Mouse (Mus musculus): ENCODE results near the gene Midn. TPM values are rescaled to one million over a fixed set of nuclear protein-coding genes. Genes with fewer than 3 reads are reported as not detected.

Gene Midn
- polyA plus RNA-seq, 1 experiment: 33.8 TPM

DNA sequence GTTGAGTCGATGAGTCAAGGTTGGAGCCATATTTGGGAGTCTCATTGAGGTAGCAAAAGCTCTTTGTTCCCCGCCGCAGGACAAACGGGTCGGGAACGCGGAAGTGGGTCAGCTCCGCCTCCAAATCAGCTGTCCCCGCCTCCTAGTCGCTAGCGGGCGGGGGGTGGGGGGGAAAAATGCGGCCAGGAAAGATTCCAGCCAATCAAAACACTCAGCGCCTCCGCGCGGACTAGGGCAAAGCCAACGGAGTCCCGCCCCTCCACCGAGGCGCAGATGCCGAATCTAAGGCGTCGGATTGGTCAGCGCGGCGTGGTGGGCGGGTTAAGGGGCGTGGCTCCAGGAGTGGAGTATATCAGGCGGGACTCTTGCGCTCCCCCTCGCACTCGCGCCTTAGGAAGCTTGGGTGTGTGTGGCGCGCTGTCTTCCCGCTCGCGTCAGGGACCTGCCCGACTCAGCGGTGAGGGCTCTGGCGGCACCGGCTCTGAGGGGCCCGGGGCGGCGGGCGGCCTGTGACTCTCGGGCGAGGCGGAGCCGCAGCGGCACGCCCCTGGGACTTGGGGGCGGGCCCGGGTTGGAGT lies 19.5 kb downstream of the Midn start:
- H3K4me1 ChIP-seq (ENCODE audit: control insufficient read depth, insufficient read depth, low read length): peaks cover 10% of the 10 kb centered on the region
- TF ChIP-seq CTCF (IDR thresholded peaks at IDR 0.05; ENCODE audit: extremely low read depth, insufficient read depth, low read length) (no peak), POLR2A (IDR thresholded peaks at IDR 0.05; ENCODE audit: extremely low read depth, insufficient read depth, low read length) (peak; percentile 99)

DNA sequence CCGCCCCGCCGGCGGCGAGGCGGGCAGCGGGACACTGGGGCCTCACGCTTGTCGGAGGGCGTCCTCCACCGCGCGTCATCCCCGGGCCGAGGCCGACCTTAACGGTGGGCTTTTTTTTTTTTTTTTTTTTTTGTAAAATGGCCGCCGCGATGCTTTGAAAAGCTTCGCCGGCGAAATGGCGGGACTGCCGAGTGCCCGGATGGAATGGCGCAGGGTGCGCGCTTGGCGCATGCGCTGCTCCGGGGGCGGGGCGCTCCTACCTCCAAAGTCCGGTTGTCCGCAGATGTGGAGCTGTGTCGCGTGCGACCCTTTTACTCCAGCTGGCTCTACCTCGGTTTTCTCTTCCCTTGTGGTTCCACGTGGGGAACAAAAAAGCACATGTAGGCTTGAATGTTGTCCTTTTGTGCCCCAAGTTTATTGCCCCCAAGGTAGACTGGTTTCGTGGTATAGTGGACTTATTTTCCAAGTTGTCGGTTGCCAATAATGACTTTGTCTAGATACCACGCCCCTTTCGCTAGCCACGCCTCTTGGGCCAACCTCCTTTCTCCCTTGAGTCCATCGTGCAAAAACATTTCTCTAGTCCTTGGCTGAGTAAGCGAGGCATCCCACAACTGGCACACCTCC lies 20.1 kb downstream of the Midn start:
- TF ChIP-seq CTCF (IDR thresholded peaks at IDR 0.05; ENCODE audit: extremely low read depth, insufficient read depth, low read length): no peak
- TF ChIP-seq POLR2A (IDR thresholded peaks at IDR 0.05; ENCODE audit: extremely low read depth, insufficient read depth, low read length): peak; percentile 14; the same call in 1 of the 2 replicates
- peaks cover 10% of the 10 kb centered on the region for H3K4me1 ChIP-seq (ENCODE audit: control insufficient read depth, insufficient read depth, low read length)

More for the DNA sequence above, 19.5 kb downstream of the Midn start:
- Histone ChIP-seq H3K4me3 (ENCODE audit: insufficient read depth, low read length) (peak overlapping the region; percentile 76), H3K27ac (ENCODE audit: insufficient read depth, low read length) (peak overlapping the region; percentile 95)

DNA sequence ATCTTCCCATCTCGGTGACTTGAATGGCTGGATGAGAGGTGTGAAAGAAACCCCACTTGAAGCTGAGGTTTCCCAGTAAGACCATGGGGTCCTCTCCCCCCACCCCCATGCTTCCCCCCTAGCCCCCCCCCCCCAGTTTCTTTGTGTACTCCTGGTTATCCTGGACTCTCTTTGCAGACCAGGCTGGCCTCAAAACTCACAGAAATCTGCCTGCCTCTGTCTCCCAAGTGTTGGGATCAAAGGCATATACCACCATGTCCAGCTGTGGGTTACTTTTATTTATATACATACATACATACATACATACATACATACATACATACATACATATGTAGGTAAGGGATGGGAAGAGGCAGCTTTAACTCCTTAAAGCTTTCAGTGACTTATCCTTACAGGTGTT lies 21.0 kb downstream of the Midn start:
- Histone ChIP-seq H3K4me1 (ENCODE audit: control insufficient read depth, insufficient read depth, low read length) (peaks cover 9% of the 10 kb centered on the region), H3K4me3 (ENCODE audit: insufficient read depth, low read length) (peak overlapping the region; percentile 76; the same call in 1 of the 2 replicates), H3K27ac (ENCODE audit: insufficient read depth, low read length) (no peak overlapping the region)
- TF ChIP-seq CTCF (IDR thresholded peaks at IDR 0.05; ENCODE audit: extremely low read depth, insufficient read depth, low read length) (no peak), POLR2A (IDR thresholded peaks at IDR 0.05; ENCODE audit: extremely low read depth, insufficient read depth, low read length) (no peak)

More for the DNA sequence above, 20.1 kb downstream of the Midn start:
- peak overlapping the region; percentile 76 for H3K4me3 ChIP-seq (ENCODE audit: insufficient read depth, low read length)
- peak overlapping the region; percentile 95 for H3K27ac ChIP-seq (ENCODE audit: insufficient read depth, low read length)

DNA sequence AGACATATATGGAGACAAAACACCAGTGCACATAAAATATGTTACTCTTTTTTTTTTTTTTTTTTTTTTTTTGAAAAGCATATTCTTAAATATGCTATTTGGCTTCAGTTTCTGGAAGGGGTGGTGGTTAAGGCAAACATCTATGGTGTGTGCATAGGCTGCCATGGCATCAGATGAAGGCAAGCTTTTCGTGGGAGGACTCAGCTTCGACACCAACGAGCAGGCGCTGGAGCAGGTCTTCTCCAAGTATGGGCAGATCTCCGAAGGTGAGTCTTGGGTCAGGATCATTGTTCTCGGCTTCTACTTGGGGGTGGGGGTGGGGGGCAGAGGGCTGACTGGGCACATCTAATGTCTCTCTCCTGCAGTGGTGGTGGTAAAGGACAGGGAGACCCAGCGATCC lies 21.6 kb downstream of the Midn start:
- Histone ChIP-seq H3K4me1 (ENCODE audit: control insufficient read depth, insufficient read depth, low read length) (peaks cover 6% of the 10 kb centered on the region; the same call in 1 of the 2 replicates), H3K4me3 (ENCODE audit: insufficient read depth, low read length) (no peak overlapping the region), H3K27ac (ENCODE audit: insufficient read depth, low read length) (no peak overlapping the region)
- TF ChIP-seq CTCF (IDR thresholded peaks at IDR 0.05; ENCODE audit: extremely low read depth, insufficient read depth, low read length) (no peak), POLR2A (IDR thresholded peaks at IDR 0.05; ENCODE audit: extremely low read depth, insufficient read depth, low read length) (no peak)

DNA sequence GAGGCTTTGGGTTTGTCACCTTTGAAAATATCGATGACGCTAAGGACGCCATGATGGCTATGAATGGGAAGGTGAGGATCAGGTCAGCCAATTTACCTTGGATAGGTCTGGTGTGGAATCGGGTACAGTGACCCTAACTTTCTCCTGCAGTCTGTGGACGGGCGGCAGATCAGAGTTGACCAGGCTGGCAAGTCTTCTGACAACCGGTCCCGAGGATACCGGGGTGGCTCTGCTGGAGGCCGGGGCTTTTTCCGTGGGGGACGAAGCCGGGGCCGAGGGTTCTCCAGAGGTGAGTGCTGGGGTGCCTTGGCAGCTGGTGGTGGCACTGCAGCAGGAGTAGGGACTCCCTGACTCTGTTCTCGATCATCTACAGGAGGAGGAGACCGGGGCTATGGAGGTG lies 22.0 kb downstream of the Midn start:
- Histone ChIP-seq H3K27ac (ENCODE audit: insufficient read depth, low read length) (no peak overlapping the region), H3K4me3 (ENCODE audit: insufficient read depth, low read length) (no peak overlapping the region), H3K4me1 (ENCODE audit: control insufficient read depth, insufficient read depth, low read length) (peaks cover 6% of the 10 kb centered on the region; the same call in 1 of the 2 replicates)
- TF ChIP-seq CTCF (IDR thresholded peaks at IDR 0.05; ENCODE audit: extremely low read depth, insufficient read depth, low read length) (no peak), POLR2A (IDR thresholded peaks at IDR 0.05; ENCODE audit: extremely low read depth, insufficient read depth, low read length) (no peak)

DNA sequence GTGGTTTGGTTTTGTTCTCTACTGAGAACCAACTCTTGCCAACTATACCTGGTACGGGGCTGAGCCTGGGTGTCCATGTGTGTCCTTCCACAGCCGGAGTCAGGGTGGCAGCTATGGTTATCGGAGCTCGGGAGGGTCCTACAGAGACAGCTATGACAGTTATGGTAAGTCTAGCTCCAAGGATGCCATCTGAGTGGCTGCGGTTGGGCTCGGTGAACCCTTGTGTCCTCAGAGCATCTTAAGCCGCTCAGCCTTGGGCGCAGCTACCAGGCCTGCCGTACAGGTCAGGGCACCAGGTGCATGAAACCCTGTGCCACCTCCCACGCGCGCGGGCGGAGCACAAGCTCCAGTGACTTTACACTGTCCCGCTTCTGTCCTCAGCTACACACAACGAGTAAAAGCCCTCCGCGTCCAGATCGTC lies 22.5 kb downstream of the Midn start:
- H3K4me1 ChIP-seq (ENCODE audit: control insufficient read depth, insufficient read depth, low read length): peaks cover 4% of the 10 kb centered on the region; the same call in 1 of the 2 replicates
- H3K4me3 ChIP-seq (ENCODE audit: insufficient read depth, low read length): no peak overlapping the region
- TF ChIP-seq POLR2A (IDR thresholded peaks at IDR 0.05; ENCODE audit: extremely low read depth, insufficient read depth, low read length) (no peak), CTCF (IDR thresholded peaks at IDR 0.05; ENCODE audit: extremely low read depth, insufficient read depth, low read length) (no peak)
- no peak overlapping the region for H3K27ac ChIP-seq (ENCODE audit: insufficient read depth, low read length)

DNA sequence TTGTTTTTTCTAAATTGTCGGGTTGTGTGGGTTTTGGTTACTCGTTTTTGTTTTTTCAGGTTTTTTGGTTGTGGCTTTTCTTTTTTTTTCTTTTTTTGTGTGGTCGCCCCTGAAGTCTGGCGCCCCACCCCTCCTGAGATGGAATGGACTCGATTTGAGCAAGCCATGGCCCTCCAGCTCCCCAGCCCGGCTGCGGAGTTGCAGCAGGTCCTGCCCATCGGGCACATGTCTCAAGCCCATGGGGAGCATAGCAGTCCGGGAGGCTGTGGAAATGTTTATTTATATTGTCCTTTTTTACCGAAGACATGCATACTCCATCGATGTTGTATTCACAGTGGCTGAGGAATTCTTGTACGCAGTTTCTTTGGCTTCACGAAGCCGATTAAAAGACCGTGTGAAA lies 23.2 kb downstream of the Midn start:
- no peak overlapping the region for H3K4me3 ChIP-seq (ENCODE audit: insufficient read depth, low read length)
- H3K4me1 ChIP-seq (ENCODE audit: control insufficient read depth, insufficient read depth, low read length): peaks cover 3% of the 10 kb centered on the region; the same call in 1 of the 2 replicates
- H3K27ac ChIP-seq (ENCODE audit: insufficient read depth, low read length): no peak overlapping the region
- no peak for TF ChIP-seq CTCF (IDR thresholded peaks at IDR 0.05; ENCODE audit: extremely low read depth, insufficient read depth, low read length)
- no peak for TF ChIP-seq POLR2A (IDR thresholded peaks at IDR 0.05; ENCODE audit: extremely low read depth, insufficient read depth, low read length)

DNA sequence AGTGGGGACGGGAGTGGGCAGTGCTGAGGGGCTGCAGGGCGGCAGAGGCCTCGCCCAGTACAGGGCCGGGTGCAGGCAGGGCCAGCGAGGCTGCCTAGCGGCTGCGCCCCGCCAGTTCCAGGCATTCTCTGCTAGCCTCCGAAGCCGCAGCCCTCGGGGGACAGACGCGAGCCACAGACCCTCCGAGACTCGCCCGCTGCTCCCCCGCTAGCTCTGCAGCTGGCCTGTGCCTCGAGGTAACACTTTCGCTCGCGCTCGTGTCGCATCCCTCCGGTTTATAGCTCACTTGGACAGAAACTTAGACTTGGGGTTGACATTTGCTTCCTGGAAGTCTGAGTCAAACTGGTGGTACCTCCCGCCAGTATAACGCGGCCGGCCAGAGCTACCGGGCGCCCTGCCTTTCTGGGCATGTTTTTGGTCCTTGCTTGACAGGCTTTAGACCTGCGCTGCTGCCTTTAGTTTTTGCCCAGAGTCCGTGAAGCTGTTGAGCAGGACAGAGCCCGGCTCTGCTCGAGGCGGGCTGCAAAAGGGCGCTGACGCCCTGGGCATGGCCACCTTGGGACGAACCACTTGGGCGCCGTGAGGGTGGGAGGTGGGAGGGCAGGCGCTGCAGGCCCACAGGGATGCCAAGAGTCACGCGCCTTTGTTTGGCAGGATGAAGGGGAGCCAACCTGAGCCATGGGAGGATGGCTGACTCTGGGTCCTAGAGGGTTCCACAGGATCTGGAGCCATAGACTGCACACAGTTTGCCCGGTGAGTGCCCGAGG lies 23.9 kb downstream of the Midn start:
- peaks cover 3% of the 10 kb centered on the region; the same call in 1 of the 2 replicates for H3K4me1 ChIP-seq (ENCODE audit: control insufficient read depth, insufficient read depth, low read length)
- H3K4me3 ChIP-seq (ENCODE audit: insufficient read depth, low read length): no peak overlapping the region; the same call in 1 of the 2 replicates
- no peak for TF ChIP-seq POLR2A (IDR thresholded peaks at IDR 0.05; ENCODE audit: extremely low read depth, insufficient read depth, low read length)
- no peak for TF ChIP-seq CTCF (IDR thresholded peaks at IDR 0.05; ENCODE audit: extremely low read depth, insufficient read depth, low read length)
- H3K27ac ChIP-seq (ENCODE audit: insufficient read depth, low read length): no peak overlapping the region; the same call in 1 of the 2 replicates

DNA sequence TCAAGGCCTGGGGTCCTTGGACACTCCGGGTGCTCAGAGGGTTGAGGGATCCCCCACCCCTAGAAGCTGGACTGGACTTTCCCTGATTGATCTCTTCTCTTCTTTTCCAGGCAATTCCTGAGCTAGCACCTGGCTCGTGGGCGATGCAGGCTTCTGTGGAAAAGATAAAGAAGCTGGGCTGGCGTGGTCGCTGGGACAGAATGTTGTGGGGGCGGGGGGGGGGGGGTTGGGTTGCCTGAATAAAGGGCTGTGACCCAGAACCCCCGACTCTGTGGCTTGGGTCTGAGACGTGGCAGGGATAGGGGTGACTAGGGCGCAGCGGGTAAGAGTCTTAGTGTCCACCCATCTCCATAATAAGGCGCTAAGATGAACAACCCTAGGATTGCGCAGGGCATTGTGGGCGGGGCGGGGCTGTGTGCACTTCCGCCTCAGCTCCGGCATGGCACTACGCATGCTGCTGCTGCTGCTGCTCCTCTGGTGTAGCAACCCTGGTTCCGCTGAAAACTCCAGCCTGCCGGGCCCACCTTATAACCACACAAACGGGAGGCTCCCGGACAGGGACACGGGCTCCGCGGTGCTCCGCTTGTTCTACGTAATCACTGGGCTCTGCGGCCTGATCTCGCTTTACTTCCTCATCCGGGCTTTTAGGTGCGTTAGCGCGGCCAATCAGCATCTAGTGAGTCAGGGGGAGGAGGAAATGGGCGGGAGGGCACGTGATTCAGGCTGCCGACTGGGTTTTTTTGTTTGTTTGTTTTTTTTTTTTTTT lies 24.6 kb downstream of the Midn start, which contains the start of gene 1600002K03Rik:
1600002K03Rik (plus strand) TSS at position 418 of the 766 bp plus-strand sequence.
- peak within 1 kb of the TSS; percentile 79 for H3K27ac ChIP-seq (ENCODE audit: insufficient read depth, low read length)
- H3K4me3 ChIP-seq (ENCODE audit: insufficient read depth, low read length): peak within 1 kb of the TSS; percentile 57
- TF ChIP-seq CTCF (IDR thresholded peaks at IDR 0.05; ENCODE audit: extremely low read depth, insufficient read depth, low read length): no peak
- peak; percentile 72 for TF ChIP-seq POLR2A (IDR thresholded peaks at IDR 0.05; ENCODE audit: extremely low read depth, insufficient read depth, low read length)
- H3K4me1 ChIP-seq (ENCODE audit: control insufficient read depth, insufficient read depth, low read length): peaks cover 2% of the 10 kb centered on the region; the same call in 1 of the 2 replicates
